Mouse (Mus musculus) small intestine, adult 2 months (tissue): ENCODE measurements at regions not wholly inside any gene's neighbourhood (a gene's known extent, or its start where the extent isn't known, plus 50 kb on each side); places are given as distances from the start of the nearest gene placed in this dataset.

Experiments
- CTCF ChIP-seq: fragments of 200-500 bp; IDR thresholded peaks from 2 replicates; pipeline ENCODE4 v1.5.1; 2012; ENCODE audit warnings: low read depth, mild to moderate bottlenecking, control low read depth, inconsistent platforms, low read length, moderate library complexity, mixed read lengths; ENCODE audit not compliant: insufficient replicate concordance, insufficient read length; ENCODE audit errors: extremely low read depth
- POLR2A ChIP-seq: fragments of 200-500 bp; IDR thresholded peaks from 2 replicates; pipeline ENCODE4 v1.6.1; 2012; ENCODE audit warnings: low read depth, mild to moderate bottlenecking, control low read depth, inconsistent platforms, low read length, moderate library complexity

GRCm38 (mm10) chr5:96931576-96932152 is 65.8 kb upstream of the Bmp2k start:
- no peak for TF ChIP-seq POLR2A
- TF ChIP-seq CTCF: no peak
